Mouse (Mus musculus) kidney, embryonic 16.5 days (tissue): ENCODE results near the gene Chrd. TPM values are rescaled to one million over a fixed set of nuclear protein-coding genes. Genes with fewer than 3 reads are reported as not detected.

Experiments used
- ATAC-seq: fragments of 200-750 bp; cut with Nextera tagmentation; 2 replicates; pipeline ENCODE4 v1.8.0; 2017; ENCODE audit warnings: moderate TSS enrichment; ENCODE audit not compliant: low FRiP score, low TSS enrichment
- H3K27ac ChIP-seq: fragments of 300-500 bp; sonication (generic); 2 replicates; pipeline ENCODE4 v1.5.1; 2014; ENCODE audit warnings: low read length
- H3K27me3 ChIP-seq: fragments of 300-500 bp; sonication (generic); 2 replicates; pipeline ENCODE4 v1.6.1; 2014; ENCODE audit warnings: low read length, control low read depth, mixed read lengths; ENCODE audit not compliant: insufficient read depth
- H3K36me3 ChIP-seq: fragments of 300-500 bp; sonication (generic); 2 replicates; pipeline ENCODE4 v1.6.1; 2014; ENCODE audit warnings: low read length, control low read depth, mixed read lengths; ENCODE audit not compliant: insufficient read depth
- H3K4me1 ChIP-seq: fragments of 300-500 bp; sonication (generic); 2 replicates; pipeline ENCODE4 v1.6.1; 2014; ENCODE audit warnings: low read length, control low read depth, mixed read lengths; ENCODE audit not compliant: insufficient read depth
- H3K4me2 ChIP-seq: fragments of 300-500 bp; sonication (generic); replicated peaks from 2 replicates; pipeline ENCODE4 v1.6.1; 2014; ENCODE audit warnings: low read depth, low read length
- H3K4me3 ChIP-seq: fragments of 300-500 bp; sonication (generic); 2 replicates; pipeline ENCODE4 v1.5.1; 2014; ENCODE audit warnings: mild to moderate bottlenecking, low read length
- H3K9ac ChIP-seq: fragments of 300-500 bp; sonication (generic); replicated peaks from 2 replicates; pipeline ENCODE4 v1.6.1; 2014; ENCODE audit warnings: low read length
- H3K9me3 ChIP-seq: fragments of 300-500 bp; sonication (generic); 2 replicates; pipeline ENCODE4 v1.6.1; 2016; ENCODE audit warnings: low read length, control low read depth
- WGBS: fragments of 180-500 bp; shearing (Covaris S2); extraction: QIAGEN DNeasy Blood & Tissue Kit; methylation state at CpG from one replicate; pipeline ENCODE4 v1.1.7; 2014; 5-methylcytosine and 5-hydroxymethylcytosine counted together
- polyA plus RNA-seq: library from polyadenylated mRNA; unstranded; fragments of >200 nt; fragmentation: Nextera tagmentation; extraction: Ambion mirVana; gene quantifications from 2 replicates; pipeline ENCODE4 v1.2.1, GENCODE M21; 2015

Chrd gene
- polyA plus RNA-seq, 1 experiment from 2014 or later: 5.9 TPM

DNA sequence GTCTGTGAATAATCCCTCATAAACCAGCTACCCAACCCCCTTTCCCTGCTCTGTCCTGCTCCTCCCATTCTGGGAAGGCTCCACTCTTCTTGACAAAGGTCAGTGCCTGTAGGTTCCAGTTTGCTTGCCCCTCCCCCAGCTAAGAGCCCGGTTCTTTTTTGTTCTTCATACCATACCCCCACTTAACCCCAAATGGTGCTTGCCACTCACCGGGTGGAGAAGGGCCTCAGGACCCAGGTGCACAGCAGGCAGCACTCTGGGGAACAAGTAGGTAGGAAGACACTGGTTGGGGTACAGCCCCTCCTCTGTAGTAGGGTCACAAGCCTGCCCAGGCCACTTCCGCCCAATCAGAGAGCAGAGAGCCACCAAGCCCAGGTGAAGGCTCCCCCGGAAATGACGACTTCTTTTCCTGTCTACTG, 2.6 kb upstream of the Chrd start:
- no peak overlapping the region for H3K27ac ChIP-seq
- no peak overlapping the region for H3K4me3 ChIP-seq
- peaks cover 28% of the 10 kb centered on the region for H3K4me1 ChIP-seq
- H3K9me3 ChIP-seq: no peaks in the 10 kb centered on the region
- ATAC-seq: no peak
- peaks cover 22% of the 10 kb centered on the region for H3K27me3 ChIP-seq
- H3K9ac ChIP-seq: no peak overlapping the region
- H3K36me3 ChIP-seq: no peaks in the 10 kb centered on the region
- H3K4me2 ChIP-seq: no peak overlapping the region
- WGBS: 32% methylated on average over 5 of the region's 5 CpGs

DNA sequence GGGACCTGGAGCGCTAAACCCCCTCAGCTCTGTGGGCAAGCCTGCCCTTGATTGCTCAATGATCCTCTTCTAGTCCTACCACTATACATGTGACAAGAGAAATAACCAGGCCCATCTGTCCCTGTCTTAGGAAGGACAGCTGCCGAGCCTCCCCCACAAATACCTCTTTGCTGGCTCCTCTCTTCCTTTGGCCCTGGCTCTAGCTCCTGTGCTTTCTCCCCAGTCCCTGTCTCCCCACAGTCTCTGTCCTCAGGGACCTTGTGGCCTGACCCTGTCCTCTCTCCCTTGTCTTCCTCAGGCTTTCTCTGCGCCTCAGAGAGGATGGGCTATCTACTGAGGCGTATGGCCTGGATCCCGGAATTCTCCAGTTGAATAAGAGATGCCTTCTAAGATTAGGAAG, 1.2 kb upstream of the Chrd start:
- H3K4me1 ChIP-seq: peaks cover 28% of the 10 kb centered on the region
- H3K4me2 ChIP-seq: no peak overlapping the region
- H3K9me3 ChIP-seq: no peaks in the 10 kb centered on the region
- peaks cover 32% of the 10 kb centered on the region for H3K27me3 ChIP-seq
- WGBS: 50% methylated on average over 5 of the region's 5 CpGs
- H3K27ac ChIP-seq: no peak overlapping the region
- ATAC-seq: no peak
- H3K36me3 ChIP-seq: no peaks in the 10 kb centered on the region
- H3K9ac ChIP-seq: no peak overlapping the region
- H3K4me3 ChIP-seq: no peak overlapping the region

DNA sequence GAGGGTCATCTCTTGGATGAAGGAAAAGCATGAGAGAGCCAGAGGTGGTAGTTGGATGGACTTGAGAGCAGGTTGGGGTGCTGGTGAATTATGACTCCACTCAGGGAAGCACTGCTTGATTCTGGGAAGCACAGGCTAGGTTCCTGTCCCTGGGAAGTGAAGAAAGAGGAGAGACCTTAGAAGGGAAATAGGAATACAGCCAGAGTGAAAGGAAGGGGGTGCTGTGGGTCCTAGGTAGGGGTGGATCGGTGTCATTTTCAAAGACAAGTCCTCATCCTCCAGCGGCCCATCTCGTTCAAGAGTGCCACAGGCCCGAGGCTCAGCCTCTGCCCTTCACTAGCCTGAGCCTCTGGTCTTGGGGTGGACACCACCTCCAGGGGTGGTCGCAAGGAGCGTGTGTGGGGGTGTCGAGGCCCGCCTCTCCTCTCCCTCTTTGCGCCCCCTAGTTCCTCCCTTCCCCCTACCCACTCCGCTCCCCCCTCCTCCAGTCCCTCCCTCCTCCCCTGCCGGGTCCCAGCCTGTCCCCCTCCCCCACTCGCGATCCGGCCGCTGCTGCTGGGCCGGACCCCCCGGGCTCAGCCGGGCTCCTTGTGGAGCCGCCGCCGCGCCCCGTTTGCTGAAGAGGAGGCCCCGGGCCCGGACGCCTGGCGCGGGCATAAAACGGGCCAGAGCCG, 539 bp upstream of the Chrd start:
- peak overlapping the region; percentile 80 for H3K9ac ChIP-seq
- peak overlapping the region; percentile 68 for H3K4me3 ChIP-seq
- H3K27me3 ChIP-seq: peaks cover 32% of the 10 kb centered on the region
- H3K27ac ChIP-seq: peak overlapping the region; percentile 80
- H3K36me3 ChIP-seq: no peaks in the 10 kb centered on the region
- peak overlapping the region; percentile 100 for H3K4me2 ChIP-seq
- no peaks in the 10 kb centered on the region for H3K9me3 ChIP-seq
- ATAC-seq: peak; percentile 53
- peaks cover 28% of the 10 kb centered on the region for H3K4me1 ChIP-seq
- WGBS: 0% methylated on average over 28 of the region's 30 CpGs

GRCm38 (mm10) chr16:20733731-20734730, 1.1 kb downstream of the Chrd start, which contains the start of gene Thpo:
Gene Thpo (minus strand): TSS chr16:20734511.
- Histone ChIP-seq H3K4me2 (peak within 1 kb of the TSS; percentile 100), H3K9me3 (no peaks in the 10 kb centered on the region), H3K4me1 (peaks cover 28% of the 10 kb centered on the region), H3K9ac (peak within 1 kb of the TSS; percentile 80), H3K27me3 (peaks cover 32% of the 10 kb centered on the region), H3K4me3 (peak within 1 kb of the TSS; percentile 68), H3K27ac (no peak within 1 kb of the TSS), H3K36me3 (no peaks in the 10 kb centered on the region)
- WGBS: 3% methylated on average over 45 of the region's 45 CpGs
- ATAC-seq: no peak

- no peak overlapping the region for H3K27ac ChIP-seq
- no peak overlapping the region for H3K4me2 ChIP-seq
- no peak overlapping the region for H3K9ac ChIP-seq
- peaks cover 19% of the 10 kb centered on the region for H3K4me1 ChIP-seq
- WGBS: 69% methylated on average over 5 of the region's 5 CpGs
- peaks cover 32% of the 10 kb centered on the region for H3K27me3 ChIP-seq
- ATAC-seq: no peak
- H3K4me3 ChIP-seq: no peak overlapping the region
- H3K9me3 ChIP-seq: no peaks in the 10 kb centered on the region
- H3K36me3 ChIP-seq: no peaks in the 10 kb centered on the region
These were observed 2.7 kb downstream of the Chrd start for GRCm38 (mm10) chr16:20735651-20736050.

- H3K27me3 ChIP-seq: peaks cover 32% of the 10 kb centered on the region
- 90% methylated on average over 7 of the region's 7 CpGs for WGBS
- no peak for ATAC-seq
- no peak overlapping the region for H3K27ac ChIP-seq
- no peak overlapping the region for H3K4me3 ChIP-seq
- peaks cover 19% of the 10 kb centered on the region for H3K4me1 ChIP-seq
- no peaks in the 10 kb centered on the region for H3K36me3 ChIP-seq
- H3K9me3 ChIP-seq: no peaks in the 10 kb centered on the region
- H3K4me2 ChIP-seq: no peak overlapping the region
- H3K9ac ChIP-seq: no peak overlapping the region
These were observed 3.2 kb downstream of the Chrd start for GRCm38 (mm10) chr16:20736168-20736567.

DNA sequence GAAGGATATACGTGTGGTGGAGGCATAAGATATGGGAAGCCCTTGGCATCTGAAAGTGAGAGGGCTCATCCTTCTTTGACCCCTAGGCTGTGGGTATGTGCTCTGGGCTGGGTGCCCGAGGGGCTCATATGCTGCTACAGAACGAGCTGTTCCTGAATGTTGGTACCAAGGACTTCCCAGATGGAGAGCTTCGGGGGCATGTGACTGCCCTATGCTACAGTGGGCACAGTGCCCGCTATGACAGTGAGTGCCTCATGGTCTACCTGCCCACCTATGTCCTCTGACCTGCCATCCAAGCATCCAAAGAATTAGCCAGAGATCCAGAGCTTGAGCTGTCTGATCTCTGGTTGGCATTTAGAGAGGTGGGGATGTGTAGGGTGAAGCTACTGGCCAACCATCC, 3.9 kb downstream of the Chrd start:
- no peak for ATAC-seq
- Histone ChIP-seq H3K9me3 (no peaks in the 10 kb centered on the region), H3K4me3 (no peak overlapping the region), H3K9ac (no peak overlapping the region), H3K27me3 (peaks cover 32% of the 10 kb centered on the region), H3K36me3 (no peaks in the 10 kb centered on the region), H3K4me2 (no peak overlapping the region), H3K4me1 (peaks cover 19% of the 10 kb centered on the region), H3K27ac (no peak overlapping the region)
- WGBS: 92% methylated on average over 5 of the region's 5 CpGs

DNA sequence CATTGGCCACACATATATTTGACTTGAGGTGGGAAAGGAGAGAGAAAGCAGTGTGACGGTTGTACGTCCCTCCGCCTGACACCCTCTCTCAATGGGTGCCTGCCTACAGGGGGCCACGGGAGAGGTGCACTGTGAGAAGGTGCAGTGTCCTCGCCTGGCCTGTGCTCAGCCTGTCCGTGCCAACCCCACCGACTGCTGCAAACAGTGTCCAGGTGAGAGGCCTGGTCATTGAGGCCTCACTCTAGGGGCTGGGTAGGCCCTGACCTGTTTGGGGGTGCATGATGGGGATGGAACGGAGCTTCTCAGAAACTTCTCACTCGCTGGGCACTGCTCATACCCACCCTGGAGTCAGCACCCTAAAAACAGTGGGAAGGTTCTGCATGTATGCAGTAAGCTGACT, 6.9 kb downstream of the Chrd start:
- H3K9me3 ChIP-seq: no peaks in the 10 kb centered on the region
- no peak overlapping the region for H3K27ac ChIP-seq
- H3K4me1 ChIP-seq: no peaks in the 10 kb centered on the region
- H3K4me2 ChIP-seq: no peak overlapping the region
- 94% methylated on average over 9 of the region's 9 CpGs for WGBS
- ATAC-seq: no peak
- no peak overlapping the region for H3K4me3 ChIP-seq
- H3K9ac ChIP-seq: no peak overlapping the region
- peaks cover 15% of the 10 kb centered on the region for H3K27me3 ChIP-seq
- H3K36me3 ChIP-seq: no peaks in the 10 kb centered on the region

- H3K4me1 ChIP-seq: no peaks in the 10 kb centered on the region
- H3K4me2 ChIP-seq: no peak overlapping the region
- no peak overlapping the region for H3K4me3 ChIP-seq
- no peak overlapping the region for H3K9ac ChIP-seq
- H3K27ac ChIP-seq: no peak overlapping the region
- no peaks in the 10 kb centered on the region for H3K36me3 ChIP-seq
- WGBS: 72% methylated on average over 6 of the region's 6 CpGs
- no peaks in the 10 kb centered on the region for H3K27me3 ChIP-seq
- ATAC-seq: no peak
- H3K9me3 ChIP-seq: no peaks in the 10 kb centered on the region
These were observed 13.7 kb downstream of the Chrd start for GRCm38 (mm10) chr16:20746641-20747040.

DNA sequence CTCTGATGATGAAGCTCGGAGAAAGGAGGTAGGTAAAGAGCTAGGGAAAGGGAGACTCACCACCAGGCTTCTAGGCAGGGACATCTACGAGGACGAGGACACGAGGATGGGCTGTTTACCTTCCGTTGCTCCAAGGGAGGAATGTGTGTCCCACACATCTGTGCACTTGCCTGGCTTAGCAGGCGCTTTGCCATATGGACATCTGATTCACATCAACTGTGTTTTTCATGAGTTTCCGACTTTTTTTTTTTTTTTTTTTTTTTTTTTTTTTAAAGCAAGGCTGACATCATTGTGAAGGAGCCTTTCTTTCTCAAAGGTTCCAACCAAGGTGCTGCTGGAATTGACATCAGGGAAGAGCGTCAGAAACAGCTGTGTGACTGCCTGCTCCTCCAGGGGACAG, 17.6 kb downstream of the Chrd start:
- Histone ChIP-seq H3K27ac (no peak overlapping the region), H3K9me3 (no peaks in the 10 kb centered on the region), H3K27me3 (no peaks in the 10 kb centered on the region), H3K36me3 (no peaks in the 10 kb centered on the region), H3K4me3 (no peak overlapping the region), H3K4me1 (no peaks in the 10 kb centered on the region), H3K4me2 (no peak overlapping the region), H3K9ac (no peak overlapping the region)
- no peak for ATAC-seq
- WGBS: 36% methylated on average over 8 of the region's 8 CpGs
